Mouse (Mus musculus): ENCODE measurements around the gene Mrps18a. TPM values are rescaled to one million over a fixed set of nuclear protein-coding genes. Genes with fewer than 3 reads are reported as not detected.

Gene Mrps18a
- total and polyA plus RNA-seq, 3 experiments = 78.1 to 127 (median 126) TPM

DNA sequence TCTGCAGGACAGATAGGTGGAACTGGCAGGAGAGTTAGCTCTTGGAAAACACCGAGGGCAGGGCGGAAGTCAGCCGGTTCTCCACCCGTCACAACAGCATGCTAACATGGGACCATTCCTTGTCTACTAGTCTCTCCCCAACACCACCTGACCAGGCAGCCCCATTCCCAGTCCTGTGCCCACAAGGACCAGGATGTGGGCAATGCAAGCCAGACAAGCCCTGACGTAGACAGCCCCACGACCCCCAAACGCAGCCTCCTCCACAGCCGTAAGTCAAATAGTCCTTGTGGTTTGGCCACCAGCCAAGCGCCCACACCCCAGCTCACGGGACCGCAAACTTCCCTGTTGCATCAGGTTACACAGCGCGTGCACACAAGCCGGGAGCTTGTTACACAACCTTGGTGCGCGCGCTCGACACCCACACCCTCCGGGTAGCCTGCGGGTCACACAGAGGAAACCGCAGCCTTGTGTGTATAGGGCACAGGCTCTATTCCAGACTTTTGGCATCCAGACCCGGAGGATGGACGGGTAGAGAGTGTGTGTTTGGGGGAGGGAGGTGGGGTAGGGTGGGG, 37.0 kb upstream of the Mrps18a start:
- TF ChIP-seq SMC3 (IDR thresholded peaks at IDR 0.05; ENCODE audit: low read depth, low read length) (no peak), MEF2A (IDR thresholded peaks at IDR 0.05; ENCODE audit: borderline replicate concordance, low read depth, low read length) (peak; percentile 48), ZKSCAN1 (IDR thresholded peaks at IDR 0.05; ENCODE audit: borderline replicate concordance, low read depth, low read length) (no peak), MAX (IDR thresholded peaks at IDR 0.05; ENCODE audit: low read length) (peak; percentile 52; the same call in 1 of the 2 replicates), CHD2 (IDR thresholded peaks at IDR 0.05; ENCODE audit: low read length) (no peak), HCFC1 (IDR thresholded peaks at IDR 0.05; ENCODE audit: low read depth, low read length) (no peak), USF1 (IDR thresholded peaks at IDR 0.05; ENCODE audit: low read depth, low read length) (no peak), TCF12 (IDR thresholded peaks at IDR 0.05; ENCODE audit: low read depth, low read length) (peak; percentile 82; the same call in 1 of the 2 replicates), ETS1 (conservative IDR thresholded peaks at IDR 0.05; ENCODE audit: low read depth, low read length) (peak; percentile 88), RAD21 (IDR thresholded peaks at IDR 0.05; ENCODE audit: low read depth, low read length) (no peak), USF2 (conservative IDR thresholded peaks at IDR 0.05; ENCODE audit: low read depth, low read length) (no peak), ZNF384 (IDR thresholded peaks at IDR 0.05; ENCODE audit: low read depth, low read length) (no peak), MXI1 (IDR thresholded peaks at IDR 0.05; ENCODE audit: low read depth, low read length) (0 out of 2 replicates have a peak, but pooled peaks have one; percentile 45), CHD1 (IDR thresholded peaks at IDR 0.05; ENCODE audit: low read depth, low read length) (no peak), EP300 (IDR thresholded peaks at IDR 0.05; ENCODE audit: low read length) (peak; percentile 55), NELFE (IDR thresholded peaks at IDR 0.05; ENCODE audit: low read depth, low read length) (no peak), BHLHE40 (IDR thresholded peaks at IDR 0.05; ENCODE audit: low read depth, low read length) (peak; percentile 99), ZC3H11A (IDR thresholded peaks at IDR 0.05; ENCODE audit: low read depth, low read length) (no peak), IRF4 (IDR thresholded peaks at IDR 0.05; ENCODE audit: low read depth, low read length) (peak; percentile 62; the same call in 1 of the 2 replicates), NRF1 (IDR thresholded peaks at IDR 0.05; ENCODE audit: low read depth, low read length) (no peak), UBTF (IDR thresholded peaks at IDR 0.05; ENCODE audit: low read depth, low read length) (no peak), MAFK (IDR thresholded peaks at IDR 0.05; ENCODE audit: insufficient replicate concordance, low read length) (no peak), JUN (IDR thresholded peaks at IDR 0.05; ENCODE audit: insufficient read depth, low read depth, low read length) (no peak), TBP (conservative IDR thresholded peaks at IDR 0.05; ENCODE audit: low read depth, low read length) (no peak), RCOR1 (conservative IDR thresholded peaks at IDR 0.05; ENCODE audit: low read depth, low read length) (peak; percentile 24; the same call in 1 of the 2 replicates), E2F4 (IDR thresholded peaks at IDR 0.05; ENCODE audit: insufficient replicate concordance, low read depth, low read length) (no peak), ELF1 (IDR thresholded peaks at IDR 0.05; ENCODE audit: low read depth, low read length) (peak; percentile 56; the same call in 1 of the 2 replicates), MYC (IDR thresholded peaks at IDR 0.05; ENCODE audit: low read depth, low read length) (no peak), MAZ (IDR thresholded peaks at IDR 0.05; ENCODE audit: low read depth, low read length) (0 out of 2 replicates have a peak, but pooled peaks have one; percentile 39), CTCF (conservative IDR thresholded peaks at IDR 0.05 in 1 of 2, IDR thresholded peaks at IDR 0.05 in 1 of 2; ENCODE audit: low read depth in 2 of 2, low read length in 2 of 2) (no peak), GABPA (IDR thresholded peaks at IDR 0.05; ENCODE audit: insufficient replicate concordance, low read depth, low read length) (no peak), ZMIZ1 (IDR thresholded peaks at IDR 0.05; ENCODE audit: low read depth, low read length) (no peak), KAT2A (IDR thresholded peaks at IDR 0.05; ENCODE audit: insufficient replicate concordance, low read length) (no peak), PAX5 (IDR thresholded peaks at IDR 0.05; ENCODE audit: low read length) (no peak), POLR2AphosphoS2 (IDR thresholded peaks at IDR 0.05; ENCODE audit: low read depth, low read length) (no peak), JUND (conservative IDR thresholded peaks at IDR 0.05; ENCODE audit: low read depth, low read length) (no peak), SIN3A (IDR thresholded peaks at IDR 0.05; ENCODE audit: low read length) (peak; percentile 44; the same call in 1 of the 2 replicates), POLR2A (IDR thresholded peaks at IDR 0.05; ENCODE audit: low read depth, low read length) (no peak)
- in situ Hi-C loops (cut with MboI; ENCODE audit: low pct_ligation_motif_present, low pct_unique_long_range_greater_than_20kb, low sequenced_read_pairs) = no loop called here
- dilution Hi-C loops (cut with MboI; ENCODE audit: extremely low pct_ligation_motif_present, extremely low pct_unique_long_range_greater_than_20kb, low sequenced_read_pairs) = no loop called here
- peak overlapping the region; percentile 52 for H3K4me2 ChIP-seq (ENCODE audit: insufficient read depth, low read depth, poor library complexity, severe bottlenecking)
- H3K27ac ChIP-seq (ENCODE audit: insufficient read depth, low read depth) = no peak overlapping the region
- DNase-seq (ENCODE audit: extremely low read depth) = peak; percentile 58
- peak overlapping the region; percentile 16 to 36 (median 16) for H3K4me3 ChIP-seq (replicated peaks in 1 of 3; ENCODE audit: low read depth in 2 of 3, low read length in 2 of 3, poor library complexity in 1 of 3)
- no peaks in the 10 kb centered on the region for H3K36me3 ChIP-seq (replicated peaks in 1 of 2; ENCODE audit: control insufficient read depth in 1 of 2, insufficient read depth in 1 of 2, low read length in 1 of 2)
- H3K79me2 ChIP-seq (replicated peaks; ENCODE audit: control insufficient read depth, extremely low read depth, insufficient read depth, poor library complexity, severe bottlenecking) = no peaks in the 10 kb centered on the region
- H3K27me3 ChIP-seq (replicated peaks) = peaks cover 48% of the 10 kb centered on the region
- peaks cover 14 to 30% of the 10 kb centered on the region in 2 experiments; a peak in 3 of 4 replicates for H3K4me1 ChIP-seq (ENCODE audit: control insufficient read depth in 1 of 2, insufficient read depth in 2 of 2)
- peak overlapping the region; percentile 13; the same call in 1 of the 2 replicates for H3K9ac ChIP-seq (ENCODE audit: insufficient read depth, low read depth)
- H3K9me3 ChIP-seq (replicated peaks; ENCODE audit: low read length) = peaks cover 1% of the 10 kb centered on the region

Measured in CH12.LX (cell line).